Mouse (Mus musculus) MEL (cell line): ENCODE results near the gene Slc25a25.
A peak's percentile ranks its signal among the peaks of the same experiment; 100 is the strongest.

Source experiments
- CTCF ChIP-seq, 3 experiments: IDR thresholded peaks in 2 of 3; conservative IDR thresholded peaks in 1 of 3; 2 replicates each; pipeline ENCODE4 v1.5.1; 2011 to 2012; ENCODE audit warnings: low read length in 3 of 3, low read depth in 2 of 3, mild to moderate bottlenecking in 2 of 3, improper control_type of control experiment in 1 of 3, inconsistent platforms in 1 of 3, mixed read lengths in 1 of 3, moderate library complexity in 1 of 3; ENCODE audit not compliant: control insufficient read depth in 1 of 3, insufficient read depth in 1 of 3, poor library complexity in 1 of 3, severe bottlenecking in 1 of 3
- GATA1 ChIP-seq: IDR thresholded peaks from 2 replicates; pipeline ENCODE4 v1.6.1; 2011; ENCODE audit warnings: low read depth, low read length, improper control_type of control experiment
- POLR2A ChIP-seq, 2 experiments: IDR thresholded peaks; 2 replicates each; pipeline ENCODE4 v1.6.1; 2011 to 2012; ENCODE audit warnings: low read length in 2 of 2, mild to moderate bottlenecking in 2 of 2, control low read depth in 1 of 2, improper control_type of control experiment in 1 of 2, low read depth in 1 of 2, moderate library complexity in 1 of 2; ENCODE audit not compliant: control insufficient read depth in 1 of 2, insufficient read depth in 1 of 2, poor library complexity in 1 of 2
- POLR2AphosphoS2 ChIP-seq: IDR thresholded peaks from 2 replicates; pipeline ENCODE4 v1.6.1; 2011; ENCODE audit warnings: low read length, improper control_type of control experiment
- TCF12 ChIP-seq: IDR thresholded peaks from 2 replicates; pipeline ENCODE4 v1.6.1; 2014; ENCODE audit warnings: low read depth, mild to moderate bottlenecking, inconsistent platforms, low read length, improper control_type of control experiment, moderate library complexity
- USF2 ChIP-seq, 2 experiments: IDR thresholded peaks; 2 replicates each; pipeline ENCODE4 v1.6.1; 2011 to 2012; ENCODE audit warnings: improper control_type of control experiment in 2 of 2, low read length in 2 of 2, borderline replicate concordance in 1 of 2, inconsistent platforms in 1 of 2, low read depth in 1 of 2, mild to moderate bottlenecking in 1 of 2; ENCODE audit not compliant: insufficient read depth in 1 of 2
- ZKSCAN1 ChIP-seq: IDR thresholded peaks from 2 replicates; pipeline ENCODE4 v1.6.1; 2012; ENCODE audit warnings: low read depth, mild to moderate bottlenecking, inconsistent platforms, low read length, improper control_type of control experiment, moderate library complexity

DNA sequence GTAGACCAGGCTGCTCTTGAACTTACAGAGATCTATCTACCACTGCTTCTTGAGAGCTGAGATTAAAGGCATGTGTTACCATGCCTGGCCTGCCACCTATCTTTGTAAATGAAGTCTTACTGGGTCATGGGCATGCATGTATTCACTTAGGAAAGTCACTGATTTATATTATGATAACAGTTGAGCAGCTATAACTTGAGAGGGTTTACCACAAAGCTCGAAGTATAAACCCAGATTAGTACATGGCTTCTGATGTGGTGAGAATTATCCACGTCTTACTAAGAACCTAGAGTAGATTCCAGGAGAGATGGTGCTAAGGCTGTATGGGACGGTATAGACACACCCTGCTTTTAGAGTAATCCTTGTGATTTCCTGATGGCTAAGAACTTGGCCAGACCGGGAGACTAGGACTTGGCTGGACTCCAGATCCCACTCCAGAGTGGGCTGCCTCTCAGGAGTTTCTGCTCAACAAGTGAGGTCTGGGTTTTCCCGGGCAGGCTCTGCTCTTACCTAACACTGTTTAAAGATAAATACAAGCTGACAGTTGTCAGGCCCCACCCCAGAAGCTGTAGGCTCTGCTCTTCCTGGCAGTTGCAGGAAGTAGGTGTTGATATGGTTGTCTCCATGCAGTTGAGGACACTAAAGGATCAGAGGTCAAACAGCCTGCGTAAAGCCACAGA lies 13.1 kb upstream of the Slc25a25 start:
- TF ChIP-seq TCF12 = no peak
- no peak for TF ChIP-seq GATA1
- no peak for TF ChIP-seq CTCF (IDR thresholded peaks at IDR 0.05 in 2 of 3, conservative IDR thresholded peaks at IDR 0.05 in 1 of 3; ENCODE audit: control insufficient read depth in 1 of 3, insufficient read depth in 1 of 3, low read depth in 2 of 3, low read length in 3 of 3, poor library complexity in 1 of 3, severe bottlenecking in 1 of 3)
- TF ChIP-seq POLR2AphosphoS2 = no peak
- no peak for TF ChIP-seq USF2 (IDR thresholded peaks at IDR 0.05; ENCODE audit: borderline replicate concordance in 1 of 2, insufficient read depth in 1 of 2, low read depth in 1 of 2, low read length in 2 of 2)
- peak in 1 of 2 experiments; percentile 45; a peak in 1 of 4 replicates for TF ChIP-seq POLR2A (IDR thresholded peaks at IDR 0.05; ENCODE audit: control insufficient read depth in 1 of 2, insufficient read depth in 1 of 2, low read depth in 1 of 2, low read length in 2 of 2, poor library complexity in 1 of 2)
- no peak for TF ChIP-seq ZKSCAN1
